Mouse (Mus musculus) hindbrain, embryonic 14.5 days (tissue): ENCODE results near the gene Prr19. TPM values are rescaled to one million over a fixed set of nuclear protein-coding genes. Genes with fewer than 3 reads are reported as not detected.
"Not testable (repeated sequence)": the region's sequence is repeated elsewhere in the genome, so short reads cannot be mapped to it uniquely, and the experiment has no call there.

ENCODE experiments used
- ATAC-seq: fragments of 200-750 bp; cut with Nextera tagmentation; 2 replicates; pipeline ENCODE4 v1.8.0; 2017; ENCODE audit warnings: moderate number of reproducible peaks, mild to moderate bottlenecking, moderate TSS enrichment, moderate library complexity; ENCODE audit not compliant: low FRiP score
- DNase-seq: peaks from one replicate; pipeline ENCODE4 v3.0.0-alpha.2; 2015; ENCODE audit warnings: low spot score
- H3K27ac ChIP-seq: fragments of 300-500 bp; sonication (generic); 2 replicates; pipeline ENCODE4 v1.5.1; 2014; ENCODE audit warnings: mild to moderate bottlenecking, moderate library complexity
- H3K27me3 ChIP-seq: fragments of 300-500 bp; sonication (generic); 2 replicates; pipeline ENCODE4 v1.6.1; 2014; ENCODE audit warnings: mild to moderate bottlenecking, low read length, mixed read lengths; ENCODE audit not compliant: control insufficient read depth, insufficient read depth
- H3K36me3 ChIP-seq: fragments of 300-500 bp; sonication (generic); replicated peaks from 2 replicates; pipeline ENCODE4 v1.6.1; 2014; ENCODE audit not compliant: control insufficient read depth, insufficient read depth
- H3K4me1 ChIP-seq: fragments of 300-500 bp; sonication (generic); replicated peaks from 2 replicates; pipeline ENCODE4 v1.6.1; 2014; ENCODE audit warnings: antibody characterized with exemption, low read length, mixed read lengths; ENCODE audit not compliant: control insufficient read depth, insufficient read depth
- H3K4me2 ChIP-seq: fragments of 300-500 bp; sonication (generic); replicated peaks from 2 replicates; pipeline ENCODE4 v1.6.1; 2014; ENCODE audit warnings: mild to moderate bottlenecking, moderate library complexity
- H3K4me3 ChIP-seq: fragments of 300-500 bp; sonication (generic); replicated peaks from 2 replicates; pipeline ENCODE4 v1.5.1; 2014; ENCODE audit warnings: mild to moderate bottlenecking, low read length
- H3K9ac ChIP-seq: fragments of 300-500 bp; sonication (generic); 2 replicates; pipeline ENCODE4 v1.6.1; 2014
- H3K9me3 ChIP-seq: fragments of 300-500 bp; sonication (generic); 2 replicates; pipeline ENCODE4 v1.6.1; 2016; ENCODE audit warnings: low read length; ENCODE audit not compliant: control insufficient read depth
- WGBS: fragments of 180-500 bp; shearing (Covaris S2); extraction: QIAGEN DNeasy Blood & Tissue Kit; methylation state at CpG from one replicate; pipeline ENCODE4 v1.1.7; 2014; 5-methylcytosine and 5-hydroxymethylcytosine counted together
- polyA plus RNA-seq: library from polyadenylated mRNA; unstranded; fragments of >200 nt; fragmentation: Nextera tagmentation; extraction: Ambion mirVana; gene quantifications from 2 replicates; pipeline ENCODE4 v1.2.1, GENCODE M21; 2014

The Prr19 gene
- 4.2 and 5.2 TPM in 2 replicates for polyA plus RNA-seq

GRCm38 (mm10) chr7:25301063-25301462 is at the start of gene Prr19:
TSS of gene Prr19 (plus strand) at chr7:25301411.
- no peaks in the 10 kb centered on the region for H3K9me3 ChIP-seq
- peaks cover 3% of the 10 kb centered on the region for H3K36me3 ChIP-seq
- DNase-seq, result no peak
- H3K4me2 ChIP-seq, result peak within 1 kb of the TSS; percentile 29; the same call in 1 of the 2 replicates
- no peak within 1 kb of the TSS for H3K9ac ChIP-seq
- H3K27me3 ChIP-seq, result no peaks in the 10 kb centered on the region
- 52% methylated on average over 19 of the region's 19 CpGs for WGBS
- peak; percentile 16; the same call in 1 of the 2 replicates for ATAC-seq
- no peak within 1 kb of the TSS for H3K4me3 ChIP-seq
- no peak within 1 kb of the TSS for H3K27ac ChIP-seq
- peaks cover 22% of the 10 kb centered on the region for H3K4me1 ChIP-seq

- Histone ChIP-seq H3K4me1 (peaks cover 27% of the 10 kb centered on the region), H3K36me3 (no peaks in the 10 kb centered on the region), H3K27ac (peak overlapping the region; percentile 69), H3K4me2 (peak overlapping the region; percentile 100), H3K9me3 (no peaks in the 10 kb centered on the region), H3K9ac (peak overlapping the region; percentile 41), H3K4me3 (peak overlapping the region; percentile 76), H3K27me3 (no peaks in the 10 kb centered on the region)
- no peak for DNase-seq
- no peak for ATAC-seq
- 11% methylated on average over 8 of the region's 8 CpGs for WGBS
These were observed 49.4 kb upstream of the Prr19 start for GRCm38 (mm10) chr7:25251822-25252221.

DNA sequence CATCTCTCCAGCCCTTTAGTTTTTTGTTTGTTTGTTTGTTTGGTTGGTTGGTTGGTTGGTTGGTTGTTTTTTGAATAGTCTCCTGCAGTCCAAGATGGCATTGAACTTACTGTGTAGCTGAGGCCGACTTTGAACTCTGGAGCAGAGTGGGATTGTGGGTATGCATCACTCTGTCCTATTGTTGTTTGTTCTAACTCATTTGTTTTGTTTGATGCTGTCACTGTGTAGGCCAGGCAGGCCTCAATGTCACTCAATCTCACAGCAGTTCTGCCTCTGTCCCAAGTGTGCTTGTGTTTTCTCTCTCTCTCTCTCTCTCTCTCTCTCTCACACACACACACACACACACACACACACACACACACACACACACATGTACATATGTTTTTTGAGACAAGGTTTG is 39.3 kb upstream of the Prr19 start:
- Histone ChIP-seq H3K27ac (no peak overlapping the region), H3K4me2 (no peak overlapping the region), H3K27me3 (no peaks in the 10 kb centered on the region), H3K9ac (no peak overlapping the region), H3K4me3 (no peak overlapping the region), H3K9me3 (no peaks in the 10 kb centered on the region), H3K36me3 (no peaks in the 10 kb centered on the region), H3K4me1 (no peaks in the 10 kb centered on the region)
- DNase-seq, result no peak
- 54% methylated on average over 1 of the region's 1 CpGs for WGBS
- ATAC-seq, result no peak

DNA sequence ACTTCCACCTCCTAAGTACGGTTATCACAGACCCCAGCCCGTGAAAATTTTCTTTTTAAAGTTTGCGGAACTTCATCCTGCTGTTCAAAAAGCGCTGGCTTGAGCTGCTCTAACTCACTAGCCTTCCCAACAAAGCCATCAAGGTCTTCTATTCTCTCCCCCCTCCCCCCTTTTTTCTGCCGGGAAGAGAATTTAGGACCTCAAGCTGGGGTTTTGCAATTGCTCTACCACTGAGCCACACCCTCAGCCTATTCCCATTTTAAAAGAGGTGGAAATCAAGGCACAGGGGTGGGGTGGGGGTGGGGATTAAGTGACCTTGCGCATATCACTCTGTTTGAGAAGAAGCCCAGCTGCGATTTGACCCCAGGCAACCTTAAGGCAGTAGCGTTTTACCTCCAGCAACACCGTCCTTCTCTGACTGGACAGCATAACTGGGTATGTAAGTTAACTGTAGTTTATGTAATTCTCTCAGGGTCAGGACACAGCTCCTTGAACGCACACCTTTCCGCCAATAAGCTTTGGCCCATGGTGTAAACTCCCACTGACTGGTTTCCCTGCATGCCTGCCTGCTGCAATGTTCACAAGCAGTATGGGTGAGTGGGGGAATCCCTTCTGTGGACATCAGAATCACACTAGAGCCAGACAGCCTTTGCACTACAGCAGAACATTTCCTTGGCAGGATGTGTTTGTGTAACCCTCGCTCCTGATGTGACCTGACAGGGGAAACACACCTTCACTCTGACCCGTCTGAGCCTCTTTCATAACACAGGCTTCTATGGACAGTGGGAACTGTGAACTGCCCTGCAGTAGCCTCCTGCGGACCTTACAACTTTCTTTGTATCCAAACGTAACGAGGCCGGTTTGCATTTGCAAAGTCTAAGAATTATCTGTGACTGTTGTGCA is 37.0 kb upstream of the Prr19 start:
- ATAC-seq (no peak), DNase-seq (no peak)
- Histone ChIP-seq H3K4me1 (peaks cover 5% of the 10 kb centered on the region), H3K27me3 (no peaks in the 10 kb centered on the region), H3K36me3 (no peaks in the 10 kb centered on the region), H3K4me2 (no peak overlapping the region), H3K27ac (no peak overlapping the region), H3K9me3 (no peaks in the 10 kb centered on the region), H3K9ac (no peak overlapping the region; the same call in 1 of the 2 replicates), H3K4me3 (no peak overlapping the region)
- 23% methylated on average over 17 of the region's 17 CpGs for WGBS

DNA sequence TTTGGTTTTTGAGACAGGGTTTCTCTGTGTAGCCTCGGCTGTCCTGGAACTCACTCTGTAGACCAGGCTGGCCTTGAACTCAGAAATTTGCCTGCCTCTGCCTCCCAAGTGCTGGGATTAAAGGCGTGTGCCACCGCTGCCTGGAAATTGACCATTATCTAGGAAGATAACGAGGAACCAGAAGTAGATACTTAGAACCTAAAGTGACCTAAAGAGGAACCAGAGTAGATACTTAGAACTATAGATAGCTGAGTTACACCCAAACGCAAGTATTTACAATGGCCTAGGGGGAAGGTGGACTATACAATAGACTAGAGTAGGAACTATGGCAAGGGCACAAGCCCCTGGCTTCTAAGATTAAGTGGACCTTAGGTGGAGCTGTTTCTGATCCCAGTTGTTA is 35.5 kb upstream of the Prr19 start:
- H3K4me1 ChIP-seq, result peaks cover 15% of the 10 kb centered on the region
- not testable (repeated sequence) for H3K4me3 ChIP-seq, H3K27me3 ChIP-seq, H3K4me2 ChIP-seq, DNase-seq, H3K9ac ChIP-seq, ATAC-seq, H3K36me3 ChIP-seq, H3K27ac ChIP-seq, H3K9me3 ChIP-seq
- 94% methylated on average over 5 of the region's 5 CpGs for WGBS

DNA sequence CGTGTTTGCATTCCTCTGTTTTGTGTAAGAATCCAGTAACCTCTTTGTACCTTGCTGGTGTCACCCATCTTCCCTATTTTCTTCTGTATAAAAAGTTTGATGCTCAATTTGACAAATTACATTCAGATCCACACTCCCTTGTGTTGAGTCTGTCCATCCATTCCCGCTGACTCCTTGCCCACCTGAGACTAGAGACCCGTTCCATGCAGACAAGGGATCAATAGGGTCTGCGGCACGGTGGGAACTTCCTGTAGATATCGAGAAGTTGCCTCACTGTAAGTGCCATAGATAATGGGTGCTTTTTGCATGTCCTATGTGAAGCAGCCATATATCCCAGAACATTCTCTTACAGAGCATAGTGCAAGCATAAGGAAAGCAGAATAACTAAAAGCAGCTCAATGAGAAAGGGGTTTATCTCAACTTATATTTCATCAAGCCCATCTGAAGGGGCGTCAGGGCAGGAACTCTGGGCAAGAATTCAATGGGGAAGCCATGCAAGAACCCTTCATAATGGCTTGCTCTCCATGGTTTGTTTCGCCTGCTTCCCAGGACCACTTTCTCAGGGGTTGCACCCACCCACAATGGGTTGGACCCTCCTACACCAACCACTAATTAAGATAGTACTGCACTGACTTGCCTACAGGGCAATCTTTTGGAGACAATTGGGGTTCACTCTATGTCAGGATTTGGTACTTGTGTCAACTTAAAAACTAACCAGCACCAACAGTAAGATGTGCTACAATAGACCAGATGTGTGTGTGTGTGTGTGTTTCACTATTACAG is 34.8 kb upstream of the Prr19 start:
- Histone ChIP-seq H3K27ac (no peak overlapping the region), H3K4me3 (no peak overlapping the region), H3K4me2 (peak overlapping the region; percentile 54; the same call in 1 of the 2 replicates), H3K9ac (0 out of 2 replicates have a peak overlapping the region, but pooled peaks have one; percentile 58), H3K27me3 (no peaks in the 10 kb centered on the region), H3K9me3 (no peaks in the 10 kb centered on the region), H3K4me1 (peaks cover 15% of the 10 kb centered on the region), H3K36me3 (peaks cover 2% of the 10 kb centered on the region)
- 89% methylated on average over 8 of the region's 8 CpGs for WGBS
- DNase-seq, result no peak
- no peak for ATAC-seq

GRCm38 (mm10) chr7:25267301-25267750 is 33.9 kb upstream of the Prr19 start, which contains the start of gene Cic:
TSS of gene Cic (plus strand) at chr7:25267704.
- ATAC-seq (peak; percentile 89), DNase-seq (peak; percentile 99)
- Histone ChIP-seq H3K9ac (peak within 1 kb of the TSS; percentile 70), H3K27me3 (no peaks in the 10 kb centered on the region), H3K4me2 (peak within 1 kb of the TSS; percentile 89), H3K4me3 (peak within 1 kb of the TSS; percentile 52), H3K36me3 (peaks cover 12% of the 10 kb centered on the region), H3K4me1 (peaks cover 15% of the 10 kb centered on the region), H3K27ac (peak within 1 kb of the TSS; percentile 92), H3K9me3 (no peaks in the 10 kb centered on the region)
- WGBS, result under 1% methylated on average over 29 of the region's 29 CpGs

GRCm38 (mm10) chr7:25267751-25268463 is 33.3 kb upstream of the Prr19 start:
- Histone ChIP-seq H3K4me1 (peaks cover 15% of the 10 kb centered on the region), H3K9me3 (no peaks in the 10 kb centered on the region), H3K27me3 (no peaks in the 10 kb centered on the region), H3K9ac (peak overlapping the region; percentile 70), H3K4me2 (peak overlapping the region; percentile 89), H3K4me3 (peak overlapping the region; percentile 52), H3K27ac (peak overlapping the region; percentile 92), H3K36me3 (peaks cover 18% of the 10 kb centered on the region)
- DNase-seq (peak; percentile 99), ATAC-seq (peak; percentile 95)
- under 1% methylated on average over 33 of the region's 33 CpGs for WGBS
